Mouse (Mus musculus) cerebellum, postnatal 4 days (tissue): Measurements from ENCODE around the gene Gper1.

Experiments used
- DNase-seq, 2 experiments: peaks; one replicate each; pipeline ENCODE4 v3.0.0; 2022; ENCODE audit warnings: low spot score in 2 of 2, mixed read lengths in 1 of 2

Gene Gper1

DNA sequence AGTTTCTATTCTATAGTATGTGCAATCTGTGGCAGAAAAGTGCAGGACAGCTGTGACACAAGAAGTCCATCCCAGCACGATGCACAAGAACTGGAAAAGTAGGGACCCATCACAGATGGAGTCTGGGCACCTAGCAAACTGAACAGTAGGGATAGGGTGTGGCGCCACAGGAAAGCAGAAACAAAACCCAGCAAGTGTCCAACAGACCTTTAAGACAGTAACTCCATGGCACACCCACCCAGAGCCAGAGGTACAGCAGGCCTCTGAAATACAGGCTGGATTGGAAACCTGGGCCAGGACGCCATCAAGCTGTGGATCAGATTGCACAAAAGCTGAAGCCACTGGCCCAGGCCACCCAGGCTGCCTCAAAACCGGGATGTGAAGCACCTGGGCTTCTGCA, 20.0 kb downstream of the Gper1 start:
- no peak for DNase-seq

DNA sequence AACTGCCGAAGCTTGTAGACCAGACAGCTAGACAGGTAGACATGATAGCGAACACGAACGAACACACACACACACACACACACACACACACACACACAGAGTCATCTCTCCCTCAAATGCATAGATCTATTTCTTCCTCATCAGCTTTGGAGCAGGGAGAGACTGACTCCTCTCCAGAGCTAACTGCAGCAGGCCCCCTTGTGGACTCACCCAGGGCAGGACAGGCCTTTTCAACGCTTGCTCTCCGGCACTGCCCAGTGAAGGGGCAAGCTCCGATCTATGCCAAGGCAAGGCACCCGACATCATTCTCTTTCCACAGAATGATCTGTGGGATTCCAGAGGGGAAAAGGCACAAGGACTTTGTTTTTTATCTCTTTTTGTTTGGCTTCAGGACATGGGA, 22.3 kb downstream of the Gper1 start:
- DNase-seq: no peak

DNA sequence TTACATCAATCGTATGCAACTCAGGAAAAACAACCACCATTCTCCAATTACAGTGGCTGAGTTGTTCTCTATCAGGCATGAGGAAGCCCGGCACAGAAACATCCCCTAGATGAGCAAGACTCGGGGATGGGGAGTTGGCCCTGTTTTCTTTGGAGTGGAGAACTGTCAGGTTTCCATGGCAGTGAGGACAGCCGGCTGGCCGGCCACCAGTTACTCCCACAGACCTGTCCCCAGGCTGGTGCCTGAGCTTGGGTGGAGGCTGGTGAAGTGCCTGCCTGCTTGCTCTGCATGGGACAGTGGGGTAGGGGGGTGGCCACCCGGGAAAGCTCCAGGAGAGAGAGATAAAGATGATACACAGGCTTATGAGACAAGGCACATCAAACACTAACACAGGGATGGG, 25.1 kb downstream of the Gper1 start:
- no peak for DNase-seq

DNA sequence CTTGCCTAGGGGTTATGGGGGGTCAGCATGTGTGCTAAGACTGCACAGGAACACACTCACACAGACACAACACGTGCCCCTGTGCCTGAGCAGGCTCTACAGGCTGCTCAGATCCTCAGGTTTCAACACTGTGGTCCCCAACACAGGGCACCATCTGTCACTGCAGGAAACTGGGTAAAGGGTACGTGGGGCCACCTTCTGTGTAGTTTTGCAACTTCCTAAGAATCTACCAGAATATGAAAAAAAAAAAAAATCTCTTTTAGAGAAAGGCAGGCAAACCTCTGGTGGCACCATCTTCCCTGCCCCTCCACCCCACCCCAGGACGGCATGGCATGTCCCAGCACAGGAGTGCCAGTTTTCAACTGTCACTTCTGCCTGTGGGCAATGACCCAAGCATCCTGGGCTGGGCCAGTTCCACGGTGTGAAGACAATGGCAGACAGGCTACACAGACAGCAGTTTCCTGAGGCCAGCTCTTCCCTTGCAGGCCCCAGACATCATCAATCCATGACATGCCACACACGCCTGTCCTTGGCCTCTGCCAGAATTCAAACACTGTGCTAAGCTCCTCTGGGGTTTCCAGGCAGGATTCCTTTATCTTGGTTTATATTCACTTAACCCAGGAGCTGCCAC, 26.3 kb downstream of the Gper1 start:
- DNase-seq: no peak

DNA sequence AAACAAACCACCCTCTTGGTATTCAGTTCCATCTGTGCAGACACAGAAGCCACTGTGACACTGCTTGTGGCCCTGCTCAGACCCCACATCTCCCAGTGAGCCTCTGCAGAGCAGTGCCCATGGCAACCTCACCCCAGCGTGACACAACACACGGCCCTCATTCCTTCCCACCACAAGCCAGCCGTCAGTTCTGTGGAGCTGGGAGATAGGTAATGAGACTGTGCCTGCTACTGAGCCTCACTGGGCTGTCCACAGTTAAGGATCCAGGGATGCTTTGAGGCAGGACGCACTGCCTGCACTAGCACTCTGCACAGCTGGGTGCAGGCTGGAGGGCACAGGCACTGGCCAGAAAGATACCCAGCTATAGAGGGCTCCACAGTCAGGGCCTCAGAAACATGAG, 27.0 kb downstream of the Gper1 start:
- no peak for DNase-seq

GRCm38 (mm10) chr5:139453031-139453430, 30.1 kb downstream of the Gper1 start:
- DNase-seq: no peak

DNA sequence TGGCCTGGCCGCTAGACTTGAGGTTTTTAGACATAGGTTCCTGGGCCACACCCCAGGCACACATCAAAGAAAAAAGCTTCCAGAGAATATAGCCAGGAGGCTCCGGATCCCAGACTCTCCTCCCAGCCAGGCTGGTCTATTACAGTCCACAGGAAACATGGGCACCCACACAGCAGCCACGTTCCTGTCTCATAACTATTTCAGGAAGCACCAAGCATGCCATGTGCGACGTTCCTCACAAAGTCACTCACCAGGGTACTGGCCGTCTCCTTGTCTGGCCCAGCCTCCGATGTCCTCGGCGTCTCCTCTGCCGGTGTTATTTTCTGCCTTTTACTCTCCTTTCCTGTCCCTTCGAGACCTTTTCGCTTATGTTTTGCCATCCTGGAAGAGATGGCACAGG, 32.2 kb downstream of the Gper1 start:
- DNase-seq: no peak

DNA sequence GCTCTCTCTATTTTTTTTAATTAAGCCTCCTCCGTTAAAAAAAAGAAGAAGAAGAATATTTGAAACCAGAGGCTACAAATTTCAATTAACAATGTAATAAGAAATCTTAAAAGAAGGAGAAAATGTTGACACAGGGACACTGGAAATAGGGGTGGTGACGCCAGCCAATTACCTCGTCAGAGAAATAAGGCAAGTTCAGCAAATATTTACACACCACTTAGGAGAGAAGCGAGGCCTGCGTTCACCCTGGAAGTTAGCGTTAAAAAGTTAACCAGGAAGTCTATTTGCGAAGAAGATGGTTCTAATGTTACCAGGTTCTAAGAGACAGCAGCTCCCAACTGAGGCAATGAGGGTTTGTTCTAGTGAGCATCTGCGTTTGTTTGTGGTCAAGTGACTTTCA, 34.3 kb downstream of the Gper1 start:
- no peak for DNase-seq

GRCm38 (mm10) chr5:139459938-139460337, 37.0 kb downstream of the Gper1 start:
- DNase-seq: no peak

DNA sequence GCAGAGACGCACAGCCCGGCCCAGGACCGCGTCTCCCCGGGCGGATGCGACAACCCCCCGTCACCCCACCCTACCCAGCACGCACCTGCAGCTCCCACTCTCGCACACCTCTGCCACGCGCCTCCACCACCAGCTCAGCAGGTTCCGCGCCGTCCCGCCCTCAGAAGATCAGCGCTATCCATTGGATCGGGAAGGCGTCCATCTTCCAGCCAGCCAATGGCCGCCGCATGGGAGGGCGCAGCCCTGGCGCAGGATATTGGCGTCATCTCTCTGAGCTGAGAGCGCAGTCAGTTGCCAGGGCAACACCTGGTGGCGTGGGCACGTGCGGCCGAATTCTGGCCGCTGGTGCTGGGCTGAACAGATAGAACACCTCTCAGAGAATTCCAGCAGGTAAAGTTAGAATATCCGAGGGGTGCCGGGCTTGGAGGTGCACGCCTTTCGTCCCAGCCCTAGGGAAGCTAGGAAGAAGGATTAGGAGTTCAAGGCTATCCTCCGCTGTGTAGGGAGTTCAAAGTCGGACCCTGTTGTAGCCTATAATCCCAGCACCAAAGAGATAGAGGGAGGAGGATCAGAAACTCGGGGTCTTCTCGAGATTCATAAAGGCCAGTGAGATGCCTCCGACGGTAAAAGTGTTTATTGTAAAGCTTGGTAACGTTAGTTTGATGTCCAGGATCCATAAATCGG, 37.6 kb downstream of the Gper1 start, which contains the start of gene 3110082I17Rik:
TSS of gene 3110082I17Rik (minus strand) at position 144 of the 684 bp plus-strand sequence.
- DNase-seq: peak; percentile 99 to 100

DNA sequence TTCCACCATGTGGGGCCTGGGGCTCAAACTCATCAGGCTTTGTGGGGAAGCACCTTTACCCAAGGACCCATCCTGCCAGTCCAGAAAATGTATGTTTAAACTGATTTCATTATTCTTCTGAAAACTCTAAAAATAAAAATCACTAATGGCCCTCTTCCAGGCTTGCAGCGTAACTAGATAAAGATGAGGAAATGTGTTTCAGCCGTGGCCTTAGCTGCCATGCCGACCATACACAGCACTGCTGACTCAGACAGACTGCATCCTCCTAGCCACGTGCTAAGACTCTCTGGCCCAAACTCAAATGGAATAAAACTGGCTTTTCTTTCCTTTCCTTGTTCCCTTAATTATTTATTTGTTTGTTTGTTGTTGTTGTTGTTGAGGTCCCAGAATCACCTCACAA, 41.9 kb downstream of the Gper1 start:
- no peak for DNase-seq

DNA sequence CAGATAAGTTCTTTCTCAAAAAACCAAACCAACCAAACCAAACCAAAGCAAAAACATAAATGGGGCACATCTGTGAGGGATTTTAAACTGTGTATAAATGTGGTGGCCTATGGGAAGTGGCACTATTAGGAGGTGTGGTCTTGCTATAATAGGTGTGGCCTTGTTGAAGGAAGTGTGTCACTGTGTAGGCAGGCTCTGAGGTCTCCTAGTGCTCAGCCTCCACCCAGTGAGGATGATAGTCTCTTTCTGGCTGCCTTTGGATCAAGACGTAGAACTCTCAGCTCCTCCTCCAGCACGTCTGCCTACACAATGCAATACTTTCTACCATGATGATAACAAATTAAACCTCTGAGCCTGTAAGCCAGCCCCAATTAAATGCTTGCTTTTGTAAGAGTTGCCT, 43.4 kb downstream of the Gper1 start:
- DNase-seq: no peak

GRCm38 (mm10) chr5:139466801-139467200, 43.9 kb downstream of the Gper1 start:
- DNase-seq: no peak

GRCm38 (mm10) chr5:139467998-139468397, 45.0 kb downstream of the Gper1 start:
- DNase-seq: peak in 1 of 2 experiments; percentile 36

- DNase-seq: no peak
These were observed 51.8 kb downstream of the Gper1 start for GRCm38 (mm10) chr5:139474741-139475140.
